Mouse (Mus musculus) small intestine, adult 2 months (tissue): ENCODE data around the gene Ssh3.

ENCODE experiments used
- CTCF ChIP-seq: fragments of 200-500 bp; IDR thresholded peaks from 2 replicates; pipeline ENCODE4 v1.5.1; 2012; ENCODE audit warnings: low read depth, mild to moderate bottlenecking, control low read depth, inconsistent platforms, low read length, moderate library complexity, mixed read lengths; ENCODE audit not compliant: insufficient replicate concordance, insufficient read length; ENCODE audit errors: extremely low read depth
- POLR2A ChIP-seq: fragments of 200-500 bp; IDR thresholded peaks from 2 replicates; pipeline ENCODE4 v1.6.1; 2012; ENCODE audit warnings: low read depth, mild to moderate bottlenecking, control low read depth, inconsistent platforms, low read length, moderate library complexity

- TF ChIP-seq CTCF: no peak
- TF ChIP-seq POLR2A: peak; percentile 88
Observed at GRCm38 (mm10) chr19:4231253-4232185, 37.5 kb downstream of the Ssh3 start, which contains the start of gene Pold4.
